Mouse (Mus musculus): ENCODE data around the gene Lilr4b. TPM values are rescaled to one million over a fixed set of nuclear protein-coding genes. Genes with fewer than 3 reads are reported as not detected.
"Not testable (repeated sequence)": the region's sequence is repeated elsewhere in the genome, so short reads cannot be mapped to it uniquely, and the experiment has no call there.

Lilr4b gene
- not detected for polyA plus RNA-seq (2012; fragmentation: generic; extraction: Trizol)
- long read RNA-seq, experiment 1 = 0 reads
- long read RNA-seq, experiment 2 = 0 reads

GRCm38 (mm10) chr10:51480397-51480796 lies at the start of gene Lilr4b, which contains the start of gene Gm49339:
Gene Lilr4b, plus strand, starts transcription at chr10:51480632.
Gene Gm49339, plus strand, starts transcription at chr10:51480612.
- H3ac ChIP-seq (ENCODE audit: control insufficient read depth, insufficient read length, low read depth); H3K79me3 ChIP-seq (ENCODE audit: low read depth); H3K4me3 ChIP-seq (ENCODE audit: insufficient read depth, poor library complexity, severe bottlenecking); H3K27me3 ChIP-seq (ENCODE audit: control insufficient read depth, insufficient read depth, insufficient read length); H3K79me2 ChIP-seq (ENCODE audit: control insufficient read depth, insufficient read depth); H3K36me3 ChIP-seq (ENCODE audit: control insufficient read depth, insufficient read depth): not testable (repeated sequence)

- Histone ChIP-seq H3K4me3 (ENCODE audit: insufficient read depth, poor library complexity, severe bottlenecking) (no peak overlapping the region), H3K36me3 (ENCODE audit: control insufficient read depth, insufficient read depth) (no peaks in the 10 kb centered on the region), H3K27me3 (ENCODE audit: control insufficient read depth, insufficient read depth, insufficient read length) (no peaks in the 10 kb centered on the region), H3K79me3 (ENCODE audit: low read depth) (no peaks in the 10 kb centered on the region), H3ac (ENCODE audit: control insufficient read depth, insufficient read length, low read depth) (no peak overlapping the region), H3K79me2 (ENCODE audit: control insufficient read depth, insufficient read depth) (no peaks in the 10 kb centered on the region)
- TF ChIP-seq FOSL1 (IDR thresholded peaks at IDR 0.05; ENCODE audit: insufficient read depth, low read length, poor library complexity, severe bottlenecking) (no peak), CEBPB (IDR thresholded peaks at IDR 0.05; ENCODE audit: low read depth) (no peak), CTCF (IDR thresholded peaks at IDR 0.05; ENCODE audit: control insufficient read depth, insufficient read depth, insufficient read length) (no peak), USF1 (IDR thresholded peaks at IDR 0.05; ENCODE audit: low read depth) (no peak), MYOG (IDR thresholded peaks at IDR 0.05; ENCODE audit: control insufficient read depth, extremely low read depth, insufficient read length) (no peak), MAX (IDR thresholded peaks at IDR 0.05) (no peak), MYOD1 (IDR thresholded peaks at IDR 0.05; ENCODE audit: control insufficient read depth, insufficient read length, low read depth) (no peak)
Observed at GRCm38 (mm10) chr10:51432940-51433339, 47.5 kb upstream of the Lilr4b start.

- Histone ChIP-seq H3ac (ENCODE audit: control insufficient read depth, insufficient read length, low read depth) (no peak overlapping the region), H3K4me3 (ENCODE audit: insufficient read depth, poor library complexity, severe bottlenecking) (no peak overlapping the region), H3K79me2 (ENCODE audit: control insufficient read depth, insufficient read depth) (no peaks in the 10 kb centered on the region), H3K36me3 (ENCODE audit: control insufficient read depth, insufficient read depth) (no peaks in the 10 kb centered on the region), H3K79me3 (ENCODE audit: low read depth) (no peaks in the 10 kb centered on the region), H3K27me3 (ENCODE audit: control insufficient read depth, insufficient read depth, insufficient read length) (no peaks in the 10 kb centered on the region)
- TF ChIP-seq FOSL1 (IDR thresholded peaks at IDR 0.05; ENCODE audit: insufficient read depth, low read length, poor library complexity, severe bottlenecking) = no peak
- TF ChIP-seq MYOG (IDR thresholded peaks at IDR 0.05; ENCODE audit: control insufficient read depth, extremely low read depth, insufficient read length) = no peak
Observed at GRCm38 (mm10) chr10:51435684-51436083, 44.7 kb upstream of the Lilr4b start.

- Histone ChIP-seq H3K79me2 (ENCODE audit: control insufficient read depth, insufficient read depth) (no peaks in the 10 kb centered on the region), H3K27me3 (ENCODE audit: control insufficient read depth, insufficient read depth, insufficient read length) (no peaks in the 10 kb centered on the region), H3K4me3 (ENCODE audit: insufficient read depth, poor library complexity, severe bottlenecking) (no peak overlapping the region), H3ac (ENCODE audit: control insufficient read depth, insufficient read length, low read depth) (no peak overlapping the region), H3K79me3 (ENCODE audit: low read depth) (no peaks in the 10 kb centered on the region), H3K36me3 (ENCODE audit: control insufficient read depth, insufficient read depth) (no peaks in the 10 kb centered on the region)
- TF ChIP-seq CTCF (IDR thresholded peaks at IDR 0.05; ENCODE audit: control insufficient read depth, insufficient read depth, insufficient read length) (no peak), FOSL1 (IDR thresholded peaks at IDR 0.05; ENCODE audit: insufficient read depth, low read length, poor library complexity, severe bottlenecking) (no peak), CEBPB (IDR thresholded peaks at IDR 0.05; ENCODE audit: low read depth) (no peak), MAX (IDR thresholded peaks at IDR 0.05) (no peak), MYOG (IDR thresholded peaks at IDR 0.05; ENCODE audit: control insufficient read depth, extremely low read depth, insufficient read length) (no peak), MYOD1 (IDR thresholded peaks at IDR 0.05; ENCODE audit: control insufficient read depth, insufficient read length, low read depth) (no peak), USF1 (IDR thresholded peaks at IDR 0.05; ENCODE audit: low read depth) (no peak)
Observed at GRCm38 (mm10) chr10:51451610-51452009, 28.8 kb upstream of the Lilr4b start.

GRCm38 (mm10) chr10:51453616-51454298 lies 26.7 kb upstream of the Lilr4b start:
- no peak for TF ChIP-seq USF1 (IDR thresholded peaks at IDR 0.05; ENCODE audit: low read depth)
- no peak for TF ChIP-seq MAX (IDR thresholded peaks at IDR 0.05)
- TF ChIP-seq FOSL1 (IDR thresholded peaks at IDR 0.05; ENCODE audit: insufficient read depth, low read length, poor library complexity, severe bottlenecking) = no peak
- TF ChIP-seq CTCF (IDR thresholded peaks at IDR 0.05; ENCODE audit: control insufficient read depth, insufficient read depth, insufficient read length) = no peak
- TF ChIP-seq MYOG (IDR thresholded peaks at IDR 0.05; ENCODE audit: control insufficient read depth, extremely low read depth, insufficient read length) = no peak
- H3K27me3 ChIP-seq (ENCODE audit: control insufficient read depth, insufficient read depth, insufficient read length) = no peaks in the 10 kb centered on the region
- H3K79me3 ChIP-seq (ENCODE audit: low read depth) = no peaks in the 10 kb centered on the region
- no peaks in the 10 kb centered on the region for H3K79me2 ChIP-seq (ENCODE audit: control insufficient read depth, insufficient read depth)
- no peak overlapping the region for H3K4me3 ChIP-seq (ENCODE audit: insufficient read depth, poor library complexity, severe bottlenecking)
- no peaks in the 10 kb centered on the region for H3K36me3 ChIP-seq (ENCODE audit: control insufficient read depth, insufficient read depth)
- no peak overlapping the region for H3ac ChIP-seq (ENCODE audit: control insufficient read depth, insufficient read length, low read depth)

- H3K79me3 ChIP-seq (ENCODE audit: low read depth) = no peaks in the 10 kb centered on the region
- no peak overlapping the region for H3ac ChIP-seq (ENCODE audit: control insufficient read depth, insufficient read length, low read depth)
- no peaks in the 10 kb centered on the region for H3K36me3 ChIP-seq (ENCODE audit: control insufficient read depth, insufficient read depth)
- H3K4me3 ChIP-seq (ENCODE audit: insufficient read depth, poor library complexity, severe bottlenecking) = no peak overlapping the region
- no peaks in the 10 kb centered on the region for H3K27me3 ChIP-seq (ENCODE audit: control insufficient read depth, insufficient read depth, insufficient read length)
- TF ChIP-seq MAX (IDR thresholded peaks at IDR 0.05) (no peak), USF1 (IDR thresholded peaks at IDR 0.05; ENCODE audit: low read depth) (no peak), FOSL1 (IDR thresholded peaks at IDR 0.05; ENCODE audit: insufficient read depth, low read length, poor library complexity, severe bottlenecking) (no peak), CEBPB (IDR thresholded peaks at IDR 0.05; ENCODE audit: low read depth) (no peak), MYOG (IDR thresholded peaks at IDR 0.05; ENCODE audit: control insufficient read depth, extremely low read depth, insufficient read length) (no peak), MYOD1 (IDR thresholded peaks at IDR 0.05; ENCODE audit: control insufficient read depth, insufficient read length, low read depth) (no peak), CTCF (IDR thresholded peaks at IDR 0.05; ENCODE audit: control insufficient read depth, insufficient read depth, insufficient read length) (no peak)
- no peaks in the 10 kb centered on the region for H3K79me2 ChIP-seq (ENCODE audit: control insufficient read depth, insufficient read depth)
Observed at GRCm38 (mm10) chr10:51454365-51454764, 26.1 kb upstream of the Lilr4b start.
